Mouse (Mus musculus) ES-Bruce4 (cell line): ENCODE data around the gene Ipo11.

ENCODE experiments used
- CTCF ChIP-seq: IDR thresholded peaks from one replicate; pipeline ENCODE4 v1.8.1; 2011; ENCODE audit warnings: low read depth, low read length
- EP300 ChIP-seq: IDR thresholded peaks from 2 replicates; pipeline ENCODE4 v1.6.1; 2011; ENCODE audit warnings: low read depth, low read length; ENCODE audit not compliant: insufficient read depth
- POLR2A ChIP-seq: IDR thresholded peaks from one replicate; pipeline ENCODE4 v1.8.1; 2011; ENCODE audit warnings: low read length; ENCODE audit not compliant: insufficient read depth

DNA sequence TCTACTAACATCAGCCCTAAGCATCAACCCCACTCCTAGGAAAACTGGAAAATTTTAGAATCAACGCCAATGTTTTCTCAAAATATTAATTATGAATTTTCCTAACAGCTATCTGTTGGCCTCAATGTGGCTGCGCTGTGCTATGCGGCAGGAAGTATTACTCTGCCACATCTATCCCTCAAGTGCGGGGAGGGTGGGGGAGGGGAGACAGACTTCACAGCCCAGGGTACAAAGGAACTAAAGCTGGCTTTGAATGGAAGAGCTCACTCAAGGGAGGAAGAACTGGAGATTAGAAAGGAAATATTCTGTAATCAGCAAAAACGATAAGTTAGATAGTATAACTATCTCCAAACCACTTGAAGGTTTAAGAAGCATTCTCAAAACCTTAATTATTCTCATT is 111.1 kb downstream of the Ipo11 start:
- TF ChIP-seq CTCF (no peak), POLR2A (no peak), EP300 (no peak)
